Mouse (Mus musculus) frontal cortex, postnatal 10 days (tissue): ENCODE measurements around the gene Ctnnb1.
"Not testable (repeated sequence)": the region's sequence is repeated elsewhere in the genome, so short reads cannot be mapped to it uniquely, and the experiment has no call there.

Experiments
- DNase-seq, 2 experiments: peaks; one replicate each; pipeline ENCODE4 v3.0.0; 2022; ENCODE audit warnings: low spot score in 2 of 2, mixed read lengths in 1 of 2

Gene Ctnnb1

GRCm38 (mm10) chr9:120929081-120929480 is at the start of gene Ctnnb1:
TSS of gene Ctnnb1 (plus strand) at chr9:120929216.
- DNase-seq: no peak

- DNase-seq: no peak
These were observed 48.7 kb upstream of the Ctnnb1 start for GRCm38 (mm10) chr9:120880286-120880685.

DNA sequence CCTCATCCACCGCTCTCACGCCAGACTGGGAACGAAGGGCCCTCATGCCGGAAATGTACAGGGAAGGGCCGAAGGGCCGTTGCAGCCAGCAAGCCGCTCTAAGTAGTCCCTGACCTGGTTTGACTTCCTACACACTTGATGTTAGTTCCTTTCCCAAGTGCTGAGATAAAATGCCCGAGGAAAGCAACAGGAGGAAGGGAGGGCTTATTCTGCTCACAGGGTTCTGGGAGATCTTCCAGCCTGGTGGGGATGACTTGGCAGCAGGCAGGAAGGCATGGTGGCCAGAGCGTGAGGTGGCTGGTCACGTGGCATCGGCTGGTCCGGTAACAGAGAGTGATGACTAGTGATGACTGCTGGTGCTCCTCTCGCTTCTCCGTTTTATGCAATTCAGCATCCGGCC is 47.9 kb upstream of the Ctnnb1 start:
- DNase-seq: no peak

DNA sequence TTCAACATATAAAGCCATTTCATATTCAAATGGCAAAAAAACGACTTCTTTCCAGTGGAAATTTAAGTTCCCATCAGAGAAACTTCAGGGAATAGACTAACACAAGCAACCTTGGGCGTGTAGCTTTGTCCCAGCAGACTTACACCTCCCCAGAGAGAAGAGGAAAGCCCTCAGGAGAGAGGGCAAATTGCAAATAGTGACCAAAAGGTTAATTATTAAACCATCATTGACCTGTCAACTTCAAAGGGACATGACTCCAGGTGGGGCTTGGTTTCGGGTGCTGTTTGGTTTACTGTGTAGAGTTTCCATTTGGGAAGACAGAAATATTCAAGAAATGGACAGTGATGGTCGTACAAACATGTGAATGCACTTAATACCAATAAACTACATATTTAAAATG is 47.2 kb upstream of the Ctnnb1 start:
- no peak for DNase-seq

- peak in 1 of 2 experiments; percentile 20 for DNase-seq
These were observed 44.3 kb upstream of the Ctnnb1 start for GRCm38 (mm10) chr9:120884726-120885125.

- no peak for DNase-seq
These were observed 41.4 kb upstream of the Ctnnb1 start for GRCm38 (mm10) chr9:120887631-120888030.

DNA sequence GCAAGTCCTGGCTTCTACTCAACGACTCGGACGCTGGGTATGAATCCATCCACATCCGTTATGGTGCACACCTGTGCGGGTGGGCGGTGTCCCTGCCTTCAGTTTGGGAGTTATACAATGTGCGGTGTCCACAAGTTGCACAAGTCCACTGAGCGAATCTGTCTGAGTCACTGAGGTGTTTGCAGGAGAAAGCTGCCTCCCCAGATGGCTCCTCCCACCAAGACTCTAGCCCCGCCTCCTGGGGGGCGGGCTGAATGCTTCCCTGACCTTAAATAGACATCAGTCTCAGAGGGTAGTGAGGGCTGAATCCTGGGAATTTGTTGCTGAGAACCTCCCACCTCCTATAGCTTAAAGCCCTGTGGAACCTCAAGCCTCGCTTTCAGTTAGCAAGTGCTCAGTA is 35.6 kb upstream of the Ctnnb1 start:
- DNase-seq: no peak

DNA sequence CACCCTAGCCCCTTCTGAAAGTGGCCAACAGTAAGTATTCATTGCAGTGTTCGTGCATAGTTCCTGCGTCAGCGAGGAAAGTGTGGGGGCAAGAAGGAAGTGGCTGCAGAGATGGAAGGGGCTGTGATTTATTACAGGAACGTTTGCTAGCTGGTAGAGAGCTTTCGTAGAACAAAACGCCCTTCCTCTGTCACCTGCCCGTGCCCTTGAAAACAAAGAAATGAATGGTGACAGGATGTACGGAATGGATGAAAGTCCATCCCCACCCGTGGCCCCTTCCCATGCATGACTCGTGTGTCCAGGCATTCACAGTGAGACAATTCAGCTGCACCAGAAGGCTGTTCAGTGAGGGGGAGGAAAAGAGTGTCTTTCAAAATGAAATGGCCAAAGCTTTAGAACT is 35.0 kb upstream of the Ctnnb1 start:
- DNase-seq: no peak

DNA sequence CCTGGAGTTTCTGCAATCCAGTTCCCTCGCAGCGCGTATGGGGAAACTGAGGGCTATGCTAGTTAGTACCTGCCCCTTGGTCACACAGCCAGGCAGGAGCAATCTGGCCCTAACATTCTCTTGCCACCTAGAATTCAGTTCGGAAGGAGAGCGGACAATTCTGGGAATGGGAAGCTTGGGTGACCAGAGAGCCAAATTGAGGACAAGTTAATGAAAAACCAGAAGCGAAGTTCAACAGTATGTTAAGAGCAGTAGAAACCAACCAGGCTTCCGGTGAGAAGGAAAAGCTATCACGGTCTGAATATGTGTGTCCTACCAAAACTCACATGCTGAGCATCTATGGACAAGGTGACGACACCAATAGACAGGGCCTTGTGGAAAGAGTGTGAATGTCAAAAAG is 34.6 kb upstream of the Ctnnb1 start:
- DNase-seq: no peak

GRCm38 (mm10) chr9:120896502-120896901 is 32.5 kb upstream of the Ctnnb1 start:
- DNase-seq: no peak

DNA sequence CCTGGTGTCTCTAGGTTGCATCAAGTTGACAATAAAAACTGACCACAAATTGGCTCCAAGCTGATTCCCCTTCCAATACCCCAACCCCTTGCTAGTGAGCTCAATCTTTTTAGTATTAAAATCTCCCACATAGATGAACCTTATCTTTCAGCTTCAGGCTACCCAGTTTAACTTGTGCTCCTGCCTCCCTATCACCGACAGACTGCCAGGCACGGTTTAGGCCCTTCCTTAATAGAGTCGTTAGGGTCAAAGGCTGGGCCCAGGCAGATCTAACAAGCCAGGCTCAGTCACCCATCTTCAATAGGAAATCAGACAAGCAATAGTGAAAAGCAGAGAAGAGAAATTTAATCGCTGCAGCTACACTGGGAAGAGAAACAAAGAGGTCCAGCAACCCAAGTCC is 31.7 kb upstream of the Ctnnb1 start:
- DNase-seq: no peak

DNA sequence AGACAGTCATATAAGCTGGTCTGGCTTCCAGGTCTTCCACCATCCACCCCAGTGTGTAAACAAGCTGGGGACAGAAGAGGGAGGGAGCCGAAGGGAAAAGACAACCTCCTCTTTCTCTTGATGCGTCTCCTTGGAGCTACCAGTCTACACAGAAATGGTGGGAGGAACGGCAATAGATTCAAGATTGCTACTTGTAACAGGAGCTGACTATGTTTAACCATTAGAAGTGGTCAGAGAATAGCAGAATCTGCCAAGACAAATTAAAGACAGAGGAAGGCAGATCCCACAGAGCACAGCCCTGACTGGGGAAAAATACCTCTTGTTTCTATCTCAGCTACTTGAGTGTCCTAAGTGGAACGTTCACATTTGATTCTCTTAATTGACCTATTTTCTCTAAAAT is 29.2 kb upstream of the Ctnnb1 start:
- DNase-seq: no peak

- DNase-seq: no peak
These were observed 28.4 kb upstream of the Ctnnb1 start for GRCm38 (mm10) chr9:120900338-120901274.

- DNase-seq: no peak
These were observed 26.5 kb upstream of the Ctnnb1 start for GRCm38 (mm10) chr9:120902562-120902961.

GRCm38 (mm10) chr9:120908461-120908860 is 20.6 kb upstream of the Ctnnb1 start:
- no peak for DNase-seq

- no peak for DNase-seq
These were observed 15.9 kb upstream of the Ctnnb1 start for GRCm38 (mm10) chr9:120913152-120913551.

GRCm38 (mm10) chr9:120914429-120914828 is 14.6 kb upstream of the Ctnnb1 start:
- no peak for DNase-seq

DNA sequence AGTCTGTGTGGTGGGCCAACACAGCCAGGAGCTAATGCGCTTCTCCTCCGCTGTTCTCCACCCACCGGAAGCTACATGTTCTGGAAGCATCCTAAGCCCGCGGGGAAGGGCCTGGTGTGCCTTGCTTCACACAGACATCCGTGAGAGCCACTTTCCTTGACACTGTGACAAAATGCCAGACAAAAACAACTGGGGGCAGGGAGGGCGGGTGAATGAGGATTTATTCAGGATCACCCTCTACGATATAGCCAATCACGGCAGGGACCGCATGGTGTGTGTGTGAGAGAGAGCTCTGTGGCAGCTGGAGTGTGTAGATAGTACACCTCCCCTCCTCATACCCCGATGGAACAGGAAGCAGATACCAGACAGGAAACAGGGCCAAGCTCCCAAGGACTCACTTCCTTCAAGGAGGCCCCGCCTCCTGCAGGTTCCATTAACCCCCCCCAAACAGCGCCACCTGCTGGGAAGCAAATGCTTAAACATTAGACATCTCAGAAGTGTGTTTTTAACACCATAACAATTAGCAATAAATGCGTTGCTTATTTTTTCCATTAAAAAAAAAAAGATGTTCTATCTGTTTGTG is 14.0 kb upstream of the Ctnnb1 start:
- DNase-seq: no peak

DNA sequence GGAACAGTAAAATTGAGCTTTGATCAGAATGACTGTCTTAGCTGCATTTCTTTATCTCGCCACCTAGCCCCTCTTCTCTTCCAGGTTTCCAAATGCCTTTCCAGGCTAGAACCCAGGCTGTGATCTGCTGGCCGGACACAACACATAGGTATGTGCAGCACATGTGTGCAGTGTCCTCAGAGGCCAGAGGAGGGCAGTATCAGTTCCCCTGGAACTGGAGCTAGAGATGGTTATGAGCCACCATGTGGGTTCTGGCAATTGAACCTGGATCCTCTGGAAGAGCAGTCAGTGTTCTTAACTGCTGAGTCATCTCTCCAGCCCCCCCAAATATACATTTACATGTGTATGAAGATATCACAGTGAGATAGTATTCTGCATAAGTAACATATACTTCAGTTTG is 11.4 kb upstream of the Ctnnb1 start:
- not testable (repeated sequence) for DNase-seq

DNA sequence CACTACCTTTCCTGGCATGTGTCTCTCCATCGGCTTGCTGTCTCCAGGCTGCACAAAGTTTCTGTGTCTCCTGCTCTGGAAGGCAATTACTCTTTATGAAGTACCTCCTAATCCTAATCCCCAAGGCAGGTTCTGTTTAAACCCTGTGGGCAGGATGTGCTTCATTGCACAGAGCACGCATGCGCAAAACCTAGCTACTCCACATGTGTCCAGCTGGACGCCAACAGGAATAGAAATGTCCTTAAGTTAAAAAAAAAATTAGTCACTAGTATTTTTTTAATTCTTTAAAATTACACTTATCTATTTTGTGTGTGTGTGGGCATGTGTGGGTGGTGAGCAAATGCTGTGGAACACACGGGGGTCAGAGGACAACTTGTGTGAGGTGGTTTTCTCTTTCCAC is 10.8 kb upstream of the Ctnnb1 start:
- no peak for DNase-seq

- no peak for DNase-seq
These were observed 10.4 kb upstream of the Ctnnb1 start for GRCm38 (mm10) chr9:120918642-120919041.

DNA sequence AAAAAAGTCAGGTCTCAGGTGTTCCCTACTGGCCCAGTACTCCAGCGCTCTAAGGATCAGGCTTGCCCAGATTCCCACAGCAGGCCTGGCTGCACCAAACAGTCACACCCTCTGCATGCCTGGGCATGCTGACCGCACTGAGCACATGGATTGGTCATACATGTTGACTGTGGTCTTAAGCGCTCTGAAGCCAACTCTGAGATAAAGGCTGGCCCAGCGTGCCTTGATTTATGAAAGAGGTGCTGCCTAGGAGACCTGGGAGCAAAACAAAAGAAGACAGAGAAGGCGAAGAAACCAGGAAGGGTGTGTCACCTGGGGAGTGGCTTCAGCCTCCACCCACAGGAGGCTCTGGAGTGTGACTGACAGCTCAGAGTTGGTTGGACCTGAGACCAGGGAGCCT is 9.9 kb upstream of the Ctnnb1 start:
- no peak for DNase-seq

- no peak for DNase-seq
These were observed 2.9 kb upstream of the Ctnnb1 start for GRCm38 (mm10) chr9:120926126-120926525.
